Mouse (Mus musculus) CH12.LX (cell line): ENCODE results near the gene Gria4. TPM values are rescaled to one million over a fixed set of nuclear protein-coding genes. Genes with fewer than 3 reads are reported as not detected.
"Not testable (repeated sequence)": the region's sequence is repeated elsewhere in the genome, so short reads cannot be mapped to it uniquely, and the experiment has no call there.

Experiments used
- DNase-seq: peaks from one replicate; pipeline ENCODE4 v3.0.0-alpha.2; 2013; ENCODE audit errors: extremely low read depth
- H3K27ac ChIP-seq: 2 replicates; pipeline ENCODE4 v1.5.1; 2012; ENCODE audit warnings: low read depth, mild to moderate bottlenecking, control low read depth, moderate library complexity; ENCODE audit not compliant: insufficient read depth
- H3K27me3 ChIP-seq: replicated peaks from 2 replicates; pipeline ENCODE3; 2012; ENCODE audit warnings: inconsistent platforms
- H3K36me3 ChIP-seq, 2 experiments: replicated peaks in 1 of 2; 2 replicates each; pipeline versions ENCODE3 to v1.6.1; 2012; ENCODE audit warnings: inconsistent platforms in 1 of 2, low read length in 1 of 2, mild to moderate bottlenecking in 1 of 2, mixed read lengths in 1 of 2, moderate library complexity in 1 of 2; ENCODE audit not compliant: control insufficient read depth in 1 of 2, insufficient read depth in 1 of 2
- H3K4me1 ChIP-seq, 2 experiments: 2 replicates each; pipeline ENCODE4 v1.6.1; 2012; ENCODE audit warnings: inconsistent platforms in 1 of 2, moderate library complexity in 1 of 2; ENCODE audit not compliant: insufficient read depth in 2 of 2, control insufficient read depth in 1 of 2
- H3K4me2 ChIP-seq: 2 replicates; pipeline ENCODE4 v1.6.1; 2012; ENCODE audit warnings: low read depth, mild to moderate bottlenecking, control low read depth; ENCODE audit not compliant: poor library complexity, insufficient read depth, severe bottlenecking
- H3K4me3 ChIP-seq, 3 experiments: fragments of 150-350 bp in 1 of 3; sonication (generic) in 1 of 3; replicated peaks in 1 of 3; 2 replicates each; pipeline versions ENCODE3 to v1.5.1; 2011 to 2012; ENCODE audit warnings: low read depth in 2 of 3, low read length in 2 of 3, mild to moderate bottlenecking in 2 of 3, moderate library complexity in 2 of 3, control low read depth in 1 of 3, improper control_type of control experiment in 1 of 3, inconsistent platforms in 1 of 3, mixed read lengths in 1 of 3; ENCODE audit not compliant: poor library complexity in 1 of 3
- H3K79me2 ChIP-seq: replicated peaks from 2 replicates; pipeline ENCODE4 v1.6.1; 2012; ENCODE audit warnings: mild to moderate bottlenecking, moderate library complexity; ENCODE audit not compliant: control insufficient read depth, poor library complexity, insufficient read depth, severe bottlenecking; ENCODE audit errors: extremely low read depth
- H3K9ac ChIP-seq: 2 replicates; pipeline ENCODE4 v1.6.1; 2012; ENCODE audit warnings: low read depth, mild to moderate bottlenecking, control low read depth, moderate library complexity; ENCODE audit not compliant: insufficient read depth
- H3K9me3 ChIP-seq: replicated peaks from 2 replicates; pipeline ENCODE3; 2012; ENCODE audit warnings: low read length, inconsistent platforms, mixed read lengths
- CTCF ChIP-seq, 2 experiments: IDR thresholded peaks in 1 of 2; conservative IDR thresholded peaks in 1 of 2; 2 replicates each; pipeline ENCODE4 v1.5.1; 2011 to 2012; ENCODE audit warnings: low read depth in 2 of 2, low read length in 2 of 2, improper control_type of control experiment in 1 of 2, inconsistent platforms in 1 of 2, mild to moderate bottlenecking in 1 of 2, moderate library complexity in 1 of 2
- ELF1 ChIP-seq: IDR thresholded peaks from 2 replicates; pipeline ENCODE4 v1.6.1; 2014; ENCODE audit warnings: low read depth, mild to moderate bottlenecking, inconsistent platforms, low read length, improper control_type of control experiment
- GABPA ChIP-seq: IDR thresholded peaks from 2 replicates; pipeline ENCODE4 v1.6.1; 2012; ENCODE audit warnings: low read depth, low read length, improper control_type of control experiment, inconsistent platforms; ENCODE audit not compliant: insufficient replicate concordance
- KAT2A ChIP-seq: IDR thresholded peaks from 2 replicates; pipeline ENCODE4 v1.6.1; 2012; ENCODE audit warnings: low read length, improper control_type of control experiment, inconsistent platforms; ENCODE audit not compliant: insufficient replicate concordance
- MAFK ChIP-seq: IDR thresholded peaks from 2 replicates; pipeline ENCODE4 v1.6.1; 2011; ENCODE audit warnings: low read length, improper control_type of control experiment; ENCODE audit not compliant: insufficient replicate concordance
- MAX ChIP-seq: IDR thresholded peaks from 2 replicates; pipeline ENCODE4 v1.6.1; 2011; ENCODE audit warnings: low read length, improper control_type of control experiment
- MEF2A ChIP-seq: IDR thresholded peaks from 2 replicates; pipeline ENCODE4 v1.6.1; 2014; ENCODE audit warnings: low read depth, mild to moderate bottlenecking, inconsistent platforms, low read length, improper control_type of control experiment, borderline replicate concordance
- MYC ChIP-seq: IDR thresholded peaks from 2 replicates; pipeline ENCODE4 v1.6.1; 2011; ENCODE audit warnings: low read depth, mild to moderate bottlenecking, improper control_type of control experiment, low read length
- NELFE ChIP-seq: IDR thresholded peaks from 2 replicates; pipeline ENCODE4 v1.6.1; 2011; ENCODE audit warnings: low read depth, low read length, improper control_type of control experiment
- PAX5 ChIP-seq: IDR thresholded peaks from 2 replicates; pipeline ENCODE4 v1.6.1; 2012; ENCODE audit warnings: low read length, inconsistent platforms, mixed read lengths
- POLR2AphosphoS2 ChIP-seq: IDR thresholded peaks from 2 replicates; pipeline ENCODE4 v1.6.1; 2011; ENCODE audit warnings: low read depth, low read length, improper control_type of control experiment
- RAD21 ChIP-seq: IDR thresholded peaks from 2 replicates; pipeline ENCODE4 v1.6.1; 2011; ENCODE audit warnings: low read depth, mild to moderate bottlenecking, low read length, improper control_type of control experiment, moderate library complexity
- SMC3 ChIP-seq: IDR thresholded peaks from 2 replicates; pipeline ENCODE4 v1.6.1; 2011; ENCODE audit warnings: low read depth, low read length, improper control_type of control experiment
- TBP ChIP-seq: conservative IDR thresholded peaks from 2 replicates; pipeline ENCODE4 v1.6.1; 2011; ENCODE audit warnings: low read depth, low read length, improper control_type of control experiment
- TCF12 ChIP-seq: IDR thresholded peaks from 2 replicates; pipeline ENCODE4 v1.6.1; 2014; ENCODE audit warnings: low read depth, mild to moderate bottlenecking, inconsistent platforms, low read length, improper control_type of control experiment
- USF2 ChIP-seq: conservative IDR thresholded peaks from 2 replicates; pipeline ENCODE4 v1.6.1; 2011; ENCODE audit warnings: low read depth, low read length, improper control_type of control experiment
- dilution Hi-C: fragments of 300-500 bp; cut with MboI; formaldehyde crosslinking; loops from 2 replicates; pipeline ENCODE4 v1.14.3; 2020; ENCODE audit warnings: low sequenced_read_pairs; ENCODE audit not compliant: extremely low pct_unique_long_range_greater_than_20kb, extremely low pct_ligation_motif_present
- in situ Hi-C: fragments of 300-500 bp; cut with MboI; formaldehyde crosslinking; loops from 3 replicates; pipeline ENCODE4 v1.14.3; 2019; ENCODE audit warnings: low sequenced_read_pairs, low pct_ligation_motif_present, low pct_unique_long_range_greater_than_20kb, mixed read lengths
- polyA plus RNA-seq: library from polyadenylated mRNA; unstranded; fragments of >175 nt; gene quantifications from 2 replicates; pipeline ENCODE4 v1.2.1, GENCODE M21; 2012; ENCODE audit warnings: low read depth; ENCODE audit not compliant: insufficient read length
- total RNA-seq, 2 experiments: library from RNA; depleted of rRNA; stranded (reverse); fragments of 300-350 nt in 1 of 2; fragments of >200 nt in 1 of 2; gene quantifications; 2 replicates each; pipeline ENCODE4 v1.2.3; 2012 to 2014

Gria4 gene
- total and polyA plus RNA-seq, 3 experiments, result not detected

GRCm38 (mm10) chr9:4442908-4443307 lies 353.1 kb downstream of the Gria4 start:
- peak; percentile 38; the same call in 1 of the 2 replicates for TF ChIP-seq NELFE
- no peak for TF ChIP-seq PAX5
- no peak for TF ChIP-seq POLR2AphosphoS2
- TF ChIP-seq RAD21, result peak; percentile 73
- TF ChIP-seq TBP, result no peak
- peak; percentile 42 to 94; a peak in 3 of 4 replicates for TF ChIP-seq CTCF (conservative IDR thresholded peaks at IDR 0.05 in 1 of 2, IDR thresholded peaks at IDR 0.05 in 1 of 2; ENCODE audit: low read depth in 2 of 2, low read length in 2 of 2)
- no peak for TF ChIP-seq KAT2A
- peak; percentile 68 for TF ChIP-seq SMC3
- no peak for TF ChIP-seq MEF2A
- peak; percentile 74; the same call in 1 of the 2 replicates for TF ChIP-seq MAX
- TF ChIP-seq MYC, result peak; percentile 93
- no peak for TF ChIP-seq ELF1
- Histone ChIP-seq H3K4me1 (no peaks in the 10 kb centered on the region), H3K9me3 (no peaks in the 10 kb centered on the region), H3K36me3 (no peaks in the 10 kb centered on the region), H3K4me2 (no peak overlapping the region), H3K79me2 (no peaks in the 10 kb centered on the region), H3K27me3 (no peaks in the 10 kb centered on the region), H3K9ac (no peak overlapping the region), H3K4me3 (no peak overlapping the region), H3K27ac (no peak overlapping the region)
- dilution Hi-C loops, result no loop called here
- peak; percentile 78 for DNase-seq
- in situ Hi-C loops, result no loop called here

- dilution Hi-C loops, H3K27me3 ChIP-seq, H3K27ac ChIP-seq, DNase-seq, H3K9me3 ChIP-seq, H3K4me1 ChIP-seq, H3K4me3 ChIP-seq, in situ Hi-C loops, H3K79me2 ChIP-seq, H3K36me3 ChIP-seq, H3K4me2 ChIP-seq, H3K9ac ChIP-seq: not testable (repeated sequence)
Measured at GRCm38 (mm10) chr9:4400801-4401200, 395.2 kb downstream of the Gria4 start.

- Histone ChIP-seq H3K4me1 (peaks cover 0 to 20% of the 10 kb centered on the region in 2 experiments; a peak in 1 of 4 replicates), H3K36me3 (peaks cover 0 to 11% of the 10 kb centered on the region in 2 experiments), H3K4me3 (peak overlapping the region; percentile 81 to 88 (median 88)), H3K9me3 (no peaks in the 10 kb centered on the region), H3K27me3 (no peaks in the 10 kb centered on the region), H3K79me2 (peaks cover 12% of the 10 kb centered on the region), H3K9ac (peak overlapping the region; percentile 81), H3K4me2 (peak overlapping the region; percentile 37; the same call in 1 of the 2 replicates), H3K27ac (no peak overlapping the region)
- DNase-seq, result no peak
- in situ Hi-C loops, result no loop called here
- dilution Hi-C loops, result no loop called here
- TF ChIP-seq GABPA, result no peak
- TF ChIP-seq NELFE, result no peak
- TF ChIP-seq MAFK, result no peak
- TF ChIP-seq ELF1, result no peak
- no peak for TF ChIP-seq MEF2A
- no peak for TF ChIP-seq USF2
- TF ChIP-seq TCF12, result no peak
Measured at GRCm38 (mm10) chr9:4376640-4377120, 419.4 kb downstream of the Gria4 start.
